Mouse (Mus musculus) ES-E14 (cell line): ENCODE data around the gene Nacc2. TPM values are rescaled to one million over a fixed set of nuclear protein-coding genes. Genes with fewer than 3 reads are reported as not detected.
A peak's percentile ranks its signal among the peaks of the same experiment; 100 is the strongest.

Experiments
- DNase-seq: peaks from one replicate; pipeline ENCODE4 v3.0.0-alpha.2; 2013; ENCODE audit warnings: low read depth, low spot score
- H3K27ac ChIP-seq: 2 replicates; pipeline ENCODE4 v1.5.1; 2012; ENCODE audit warnings: low read depth, mild to moderate bottlenecking, low read length, moderate library complexity, mixed read lengths; ENCODE audit not compliant: poor library complexity, insufficient read depth, severe bottlenecking
- H3K36me3 ChIP-seq: 2 replicates; pipeline ENCODE4 v1.6.1; 2012; ENCODE audit warnings: mild to moderate bottlenecking, low read length, moderate library complexity, mixed read lengths; ENCODE audit not compliant: control insufficient read depth, poor library complexity, insufficient read depth, severe bottlenecking
- H3K4me1 ChIP-seq, 2 experiments: fragments of 150-350 bp in 1 of 2; sonication (generic) in 1 of 2; 2 replicates each; pipeline ENCODE4 v1.6.1; 2012; ENCODE audit warnings: low read length in 2 of 2, mild to moderate bottlenecking in 1 of 2, mixed read lengths in 1 of 2; ENCODE audit not compliant: control insufficient read depth in 2 of 2, insufficient read depth in 2 of 2, poor library complexity in 1 of 2
- H3K4me3 ChIP-seq, 2 experiments: fragments of 150-350 bp in 1 of 2; sonication (generic) in 1 of 2; 2 replicates each; pipeline ENCODE4 v1.5.1; 2012; ENCODE audit warnings: low read length in 2 of 2, low read depth in 1 of 2, mild to moderate bottlenecking in 1 of 2, mixed read lengths in 1 of 2; ENCODE audit not compliant: insufficient read depth in 1 of 2, poor library complexity in 1 of 2, severe bottlenecking in 1 of 2
- H3K9ac ChIP-seq: 2 replicates; pipeline ENCODE4 v1.6.1; 2012; ENCODE audit warnings: low read depth, mild to moderate bottlenecking, low read length, mixed read lengths; ENCODE audit not compliant: poor library complexity, insufficient read depth, severe bottlenecking
- H3K9me3 ChIP-seq: fragments of 150-350 bp; sonication (generic); 2 replicates; pipeline ENCODE4 v1.6.1; 2012; ENCODE audit warnings: low read depth, mild to moderate bottlenecking, low read length; ENCODE audit not compliant: control insufficient read depth, insufficient read depth
- CHD2 ChIP-seq: IDR thresholded peaks from 2 replicates; pipeline ENCODE4 v1.6.1; 2014; ENCODE audit warnings: mild to moderate bottlenecking, low read depth, low read length, inconsistent platforms
- HCFC1 ChIP-seq: IDR thresholded peaks from 2 replicates; pipeline ENCODE4 v1.6.1; 2012; ENCODE audit warnings: low read length, inconsistent platforms, borderline replicate concordance; ENCODE audit not compliant: insufficient read depth
- MAFK ChIP-seq: IDR thresholded peaks from 2 replicates; pipeline ENCODE4 v1.6.1; 2014; ENCODE audit warnings: mild to moderate bottlenecking, low read depth, low read length, inconsistent platforms; ENCODE audit not compliant: insufficient read depth
- ZC3H11A ChIP-seq: IDR thresholded peaks from 2 replicates; pipeline ENCODE4 v1.6.1; 2012; ENCODE audit warnings: low read depth, mild to moderate bottlenecking, inconsistent platforms, low read length, borderline replicate concordance
- ZNF384 ChIP-seq: IDR thresholded peaks from 2 replicates; pipeline ENCODE4 v1.6.1; 2012; ENCODE audit warnings: low read depth, low read length, inconsistent platforms
- in situ Hi-C, 2 experiments: fragments of 600-800 bp; cut with MboI; formaldehyde crosslinking; loops; one replicate each; pipeline ENCODE4 v1.15.1; 2025; ENCODE audit warnings: low sequenced_read_pairs in 2 of 2, inconsistent platforms in 1 of 2; ENCODE audit not compliant: unreplicated experiment in 2 of 2
- total RNA-seq: library from RNA; depleted of rRNA; stranded (reverse); fragments of 300-350 nt; gene quantifications from 2 replicates; pipeline ENCODE4 v1.2.3, GENCODE M21; 2012

The Nacc2 gene
- total RNA-seq, 1 experiment, result 4.8 TPM

GRCm38 (mm10) chr2:26154586-26154985 lies 31.6 kb upstream of the Nacc2 start:
- Histone ChIP-seq H3K4me1 (no peaks in the 10 kb centered on the region), H3K27ac (no peak overlapping the region), H3K9ac (no peak overlapping the region), H3K9me3 (no peaks in the 10 kb centered on the region), H3K36me3 (no peaks in the 10 kb centered on the region), H3K4me3 (no peak overlapping the region)
- no peak for TF ChIP-seq HCFC1
- no peak for TF ChIP-seq MAFK
- TF ChIP-seq ZNF384, result no peak
- in situ Hi-C loops, result loop anchor here in 1 of 2 experiments (10.0 kb wide), 1 partner anchor 130 kb away; no protein-coding TSS in a partner anchor
- DNase-seq, result no peak

- in situ Hi-C loops, result loop anchor here in 1 of 2 experiments (10.0 kb wide), 1 partner anchor 131 kb away; no protein-coding TSS in a partner anchor
- no peak for TF ChIP-seq ZNF384
- TF ChIP-seq ZC3H11A, result peak; percentile 91
- TF ChIP-seq CHD2, result no peak
- TF ChIP-seq MAFK, result no peak
- no peak for TF ChIP-seq HCFC1
- H3K4me3 ChIP-seq, result no peak overlapping the region
- no peak overlapping the region for H3K27ac ChIP-seq
- no peaks in the 10 kb centered on the region for H3K4me1 ChIP-seq
- no peak overlapping the region for H3K9ac ChIP-seq
- no peaks in the 10 kb centered on the region for H3K36me3 ChIP-seq
- no peaks in the 10 kb centered on the region for H3K9me3 ChIP-seq
- DNase-seq, result no peak
Measured at GRCm38 (mm10) chr2:26153909-26154340, 30.9 kb upstream of the Nacc2 start.

- H3K9me3 ChIP-seq, result no peaks in the 10 kb centered on the region
- no peaks in the 10 kb centered on the region for H3K36me3 ChIP-seq
- DNase-seq, result no peak
- H3K9ac ChIP-seq, result no peak overlapping the region
- H3K4me3 ChIP-seq, result no peak overlapping the region
- in situ Hi-C loops, result loop anchor here in 1 of 2 experiments (10.0 kb wide), 1 partner anchor 132 kb away; no protein-coding TSS in a partner anchor
- no peak overlapping the region for H3K27ac ChIP-seq
- TF ChIP-seq ZNF384, result no peak
- TF ChIP-seq ZC3H11A, result peak; percentile 6; the same call in 1 of the 2 replicates
- no peak for TF ChIP-seq CHD2
- no peaks in the 10 kb centered on the region for H3K4me1 ChIP-seq
Measured at GRCm38 (mm10) chr2:26153295-26153694, 30.3 kb upstream of the Nacc2 start.

- Histone ChIP-seq H3K9ac (no peak overlapping the region), H3K36me3 (no peaks in the 10 kb centered on the region), H3K27ac (no peak overlapping the region), H3K4me3 (no peak overlapping the region), H3K4me1 (no peaks in the 10 kb centered on the region), H3K9me3 (no peaks in the 10 kb centered on the region)
- in situ Hi-C loops, result loop anchor here in 1 of 2 experiments (10.0 kb wide), 1 partner anchor 123 kb away; the partner anchor contains the start of gene Ubac1
- no peak for DNase-seq
- TF ChIP-seq ZC3H11A (no peak), ZNF384 (no peak), HCFC1 (no peak), CHD2 (no peak), MAFK (no peak)
Measured at GRCm38 (mm10) chr2:26147706-26148370, 24.8 kb upstream of the Nacc2 start.
